Mouse (Mus musculus): ENCODE results near the gene Max. TPM values are rescaled to one million over a fixed set of nuclear protein-coding genes. Genes with fewer than 3 reads are reported as not detected.

Gene Max
- polyA plus RNA-seq, 1 experiment from 2014 or later: 13.1 TPM

DNA sequence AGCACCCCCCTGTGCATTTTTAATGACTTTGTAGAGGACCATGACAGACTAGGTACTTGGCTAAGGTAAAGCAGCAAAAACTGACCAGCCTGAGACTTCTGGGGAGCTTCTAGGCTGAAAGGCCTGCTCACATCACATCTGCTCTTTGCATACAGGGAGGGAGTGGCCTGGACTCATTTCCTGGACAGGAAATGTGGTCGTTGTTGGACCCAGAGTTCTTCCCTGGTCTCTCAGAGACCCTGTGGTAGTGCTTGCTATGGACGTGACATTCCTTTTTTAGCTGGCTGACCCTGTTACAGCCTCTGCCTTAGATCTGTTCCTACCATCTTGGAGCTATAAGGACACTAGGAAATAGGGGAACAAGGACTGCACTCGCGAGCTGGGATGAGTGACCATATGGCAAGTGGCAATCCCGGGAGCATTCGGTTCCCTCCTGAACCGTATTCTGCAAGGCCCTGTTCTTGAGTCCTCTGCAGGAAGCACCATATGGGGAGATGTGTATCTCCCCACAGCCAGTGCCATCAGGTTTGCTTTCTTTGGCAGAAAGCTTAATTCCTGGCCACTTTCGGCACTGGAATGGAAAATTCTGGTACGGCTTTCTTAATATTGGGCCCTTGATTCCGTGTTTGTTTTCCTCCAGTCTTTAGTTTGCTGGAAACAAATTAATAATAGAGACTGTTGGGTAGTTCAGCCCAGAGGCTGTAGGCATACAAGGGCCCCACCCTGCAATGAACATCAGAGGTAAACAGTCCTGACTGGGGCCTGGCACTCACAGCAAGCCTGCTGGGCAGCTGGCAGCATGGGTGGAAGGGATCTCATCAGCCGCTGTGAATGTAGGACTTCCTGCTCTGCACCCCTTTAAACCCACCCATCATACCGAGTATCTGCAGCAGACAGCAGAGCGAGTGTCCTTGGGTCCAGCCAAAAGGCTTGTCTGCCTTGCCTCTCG lies 30.0 kb downstream of the Max start:
- Histone ChIP-seq H3K4me3 (no peak overlapping the region), H3K4me1 (no peaks in the 10 kb centered on the region), H3K36me3 (peaks cover 13% of the 10 kb centered on the region), H3K4me2 (no peak overlapping the region), H3K9me3 (no peaks in the 10 kb centered on the region), H3K27me3 (no peaks in the 10 kb centered on the region), H3K27ac (peak overlapping the region; percentile 9; the same call in 1 of the 2 replicates), H3K9ac (no peak overlapping the region)
- WGBS: 77% methylated on average over 14 of the region's 14 CpGs
- ATAC-seq (ENCODE audit: borderline replicate concordance, extremely low read depth, low FRiP score, low TSS enrichment): no peak

DNA sequence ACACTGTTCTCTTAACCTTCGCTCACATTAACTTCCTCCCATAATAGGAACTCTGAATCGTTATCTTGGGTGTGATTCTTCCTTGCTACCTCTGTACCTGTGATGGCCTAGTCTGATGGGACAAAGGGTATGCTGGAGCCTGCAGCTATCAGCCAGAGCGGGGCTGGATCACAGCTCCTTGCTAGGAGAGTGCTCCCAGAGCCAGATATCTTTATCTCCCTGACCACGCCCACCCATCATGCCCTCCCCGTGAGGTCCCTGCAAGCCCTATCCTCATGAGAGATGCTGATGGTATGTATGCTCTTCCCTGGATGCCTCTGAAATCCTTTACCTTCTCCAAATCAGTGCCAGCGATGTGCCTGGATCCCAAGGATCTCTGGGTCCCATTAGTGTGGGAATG lies 31.8 kb downstream of the Max start:
- Histone ChIP-seq H3K27me3 (no peaks in the 10 kb centered on the region), H3K36me3 (0 out of 2 replicates have a peak, but pooled peaks cover 3% of the 10 kb centered on the region), H3K4me1 (no peaks in the 10 kb centered on the region), H3K9me3 (no peaks in the 10 kb centered on the region), H3K4me3 (no peak overlapping the region), H3K9ac (no peak overlapping the region), H3K27ac (no peak overlapping the region), H3K4me2 (no peak overlapping the region)
- ATAC-seq (ENCODE audit: borderline replicate concordance, extremely low read depth, low FRiP score, low TSS enrichment): no peak
- WGBS: 54% methylated on average over 6 of the region's 6 CpGs

DNA sequence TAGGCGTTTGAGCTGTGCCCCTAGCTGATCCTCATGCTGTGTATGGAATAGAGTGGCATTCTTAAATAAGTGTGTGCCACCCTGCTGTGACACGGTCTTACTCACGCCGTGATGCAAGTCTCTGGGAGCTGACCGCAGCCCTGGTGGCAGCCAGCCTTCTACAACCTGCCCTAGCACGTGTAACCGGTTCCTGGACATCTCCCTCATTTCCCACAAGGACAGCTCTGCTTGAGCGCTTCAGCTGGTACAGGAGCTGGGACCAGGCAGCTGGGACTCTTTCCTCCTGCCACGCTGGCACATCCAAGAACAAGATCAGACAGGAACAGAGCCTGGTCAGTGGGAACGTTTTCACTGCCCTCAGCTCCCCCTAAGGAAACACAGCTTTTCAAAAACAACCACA lies 34.5 kb downstream of the Max start:
- Histone ChIP-seq H3K36me3 (no peaks in the 10 kb centered on the region), H3K9me3 (no peaks in the 10 kb centered on the region), H3K27ac (no peak overlapping the region), H3K4me1 (no peaks in the 10 kb centered on the region), H3K4me3 (no peak overlapping the region), H3K4me2 (no peak overlapping the region), H3K27me3 (no peaks in the 10 kb centered on the region), H3K9ac (no peak overlapping the region)
- ATAC-seq (ENCODE audit: borderline replicate concordance, extremely low read depth, low FRiP score, low TSS enrichment): no peak
- 64% methylated on average over 10 of the region's 10 CpGs for WGBS

DNA sequence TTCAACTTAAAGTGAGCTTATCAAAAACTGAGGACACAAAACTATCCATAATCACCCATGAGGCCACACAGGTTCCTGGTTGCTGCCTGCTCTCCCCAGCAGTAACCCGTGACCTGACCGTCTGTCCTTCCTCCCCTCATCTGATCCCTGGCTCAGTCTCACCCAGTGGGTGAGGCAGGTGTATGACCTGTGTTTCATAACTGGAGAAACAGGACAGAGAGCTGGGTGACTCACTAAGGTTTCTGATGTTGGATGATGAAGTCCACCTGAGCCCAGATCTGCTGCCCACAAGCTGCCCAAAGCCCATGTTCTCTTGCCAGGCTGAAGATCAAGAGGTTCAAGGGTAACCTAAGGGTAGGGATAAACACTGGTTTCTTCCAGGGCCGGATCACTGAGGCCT lies 35.0 kb downstream of the Max start:
- H3K4me1 ChIP-seq: no peaks in the 10 kb centered on the region
- 69% methylated on average over 3 of the region's 3 CpGs for WGBS
- no peak overlapping the region for H3K27ac ChIP-seq
- H3K9ac ChIP-seq: no peak overlapping the region
- H3K9me3 ChIP-seq: no peaks in the 10 kb centered on the region
- H3K36me3 ChIP-seq: no peaks in the 10 kb centered on the region
- no peak overlapping the region for H3K4me2 ChIP-seq
- no peak overlapping the region for H3K4me3 ChIP-seq
- H3K27me3 ChIP-seq: no peaks in the 10 kb centered on the region
- ATAC-seq (ENCODE audit: borderline replicate concordance, extremely low read depth, low FRiP score, low TSS enrichment): no peak

DNA sequence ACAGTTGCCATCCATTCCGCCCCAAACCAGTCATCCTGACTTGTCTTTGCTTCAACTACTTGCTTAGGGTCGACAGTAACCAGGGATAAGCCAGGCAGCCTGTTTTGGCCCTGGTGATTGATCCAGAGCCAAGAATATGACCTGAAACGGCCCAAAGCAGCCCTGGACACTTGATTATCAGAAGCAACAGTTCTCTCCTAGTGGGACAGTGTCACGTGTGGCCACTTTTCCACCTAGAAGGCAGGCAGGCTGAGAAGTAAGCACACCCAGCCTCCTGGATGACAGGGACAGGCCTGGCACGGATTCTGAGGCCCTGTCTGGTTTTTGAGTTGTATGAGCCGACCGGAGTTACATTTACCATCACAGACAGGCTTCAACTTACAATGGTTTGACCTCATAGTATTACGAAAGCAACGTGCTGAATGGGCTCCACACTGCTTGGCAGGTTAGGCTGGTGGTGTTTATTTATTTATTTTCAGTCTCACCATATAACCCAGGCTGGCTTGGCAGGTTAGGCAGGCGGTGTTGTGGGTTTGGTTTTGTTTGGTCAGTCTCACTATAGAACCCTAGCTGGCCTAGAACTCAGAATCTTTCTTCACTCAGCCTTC lies 35.6 kb downstream of the Max start:
- Histone ChIP-seq H3K9ac (no peak overlapping the region), H3K9me3 (no peaks in the 10 kb centered on the region), H3K4me2 (no peak overlapping the region), H3K27ac (no peak overlapping the region), H3K4me3 (no peak overlapping the region), H3K27me3 (no peaks in the 10 kb centered on the region), H3K36me3 (no peaks in the 10 kb centered on the region), H3K4me1 (no peaks in the 10 kb centered on the region)
- ATAC-seq (ENCODE audit: borderline replicate concordance, extremely low read depth, low FRiP score, low TSS enrichment): no peak
- WGBS: 62% methylated on average over 10 of the region's 10 CpGs

DNA sequence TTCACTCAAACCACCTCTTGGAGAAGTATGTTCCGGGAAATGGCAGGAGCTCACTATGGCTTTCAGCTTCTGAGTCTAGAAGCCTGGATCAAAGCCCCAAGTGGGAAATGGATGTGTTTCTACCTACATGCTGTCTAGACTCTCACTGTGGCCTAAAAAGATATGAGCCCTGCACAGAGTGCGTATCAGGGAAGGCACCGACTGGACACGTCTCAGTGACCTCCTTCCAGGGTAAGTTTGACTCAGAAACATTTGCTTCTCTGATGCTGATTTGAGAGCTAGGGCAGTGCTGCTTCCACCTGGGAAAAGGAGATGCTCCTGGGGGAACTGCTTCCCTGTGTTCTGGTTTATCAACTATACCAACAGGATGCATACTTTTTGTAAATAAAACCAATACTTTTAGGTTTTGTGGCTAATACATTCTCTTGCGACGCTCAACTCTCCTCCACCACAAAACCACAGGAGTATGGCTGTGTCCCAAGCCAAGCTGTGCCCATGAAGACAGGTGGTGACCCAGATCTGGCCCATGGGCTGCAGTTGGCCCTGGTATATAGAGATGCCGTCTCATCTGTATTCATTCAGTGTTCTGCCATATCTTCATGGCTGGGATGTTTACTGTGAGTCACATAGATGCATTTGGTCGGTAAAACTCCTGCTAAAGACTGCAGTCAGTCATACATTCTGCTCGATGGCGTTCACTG lies 36.9 kb downstream of the Max start:
- H3K4me3 ChIP-seq: no peak overlapping the region
- no peaks in the 10 kb centered on the region for H3K9me3 ChIP-seq
- 0 out of 2 replicates have a peak, but pooled peaks cover 4% of the 10 kb centered on the region for H3K36me3 ChIP-seq
- no peak overlapping the region for H3K4me2 ChIP-seq
- ATAC-seq (ENCODE audit: borderline replicate concordance, extremely low read depth, low FRiP score, low TSS enrichment): no peak
- H3K27ac ChIP-seq: no peak overlapping the region
- no peak overlapping the region for H3K9ac ChIP-seq
- H3K27me3 ChIP-seq: no peaks in the 10 kb centered on the region
- no peaks in the 10 kb centered on the region for H3K4me1 ChIP-seq
- WGBS: 85% methylated on average over 10 of the region's 10 CpGs

DNA sequence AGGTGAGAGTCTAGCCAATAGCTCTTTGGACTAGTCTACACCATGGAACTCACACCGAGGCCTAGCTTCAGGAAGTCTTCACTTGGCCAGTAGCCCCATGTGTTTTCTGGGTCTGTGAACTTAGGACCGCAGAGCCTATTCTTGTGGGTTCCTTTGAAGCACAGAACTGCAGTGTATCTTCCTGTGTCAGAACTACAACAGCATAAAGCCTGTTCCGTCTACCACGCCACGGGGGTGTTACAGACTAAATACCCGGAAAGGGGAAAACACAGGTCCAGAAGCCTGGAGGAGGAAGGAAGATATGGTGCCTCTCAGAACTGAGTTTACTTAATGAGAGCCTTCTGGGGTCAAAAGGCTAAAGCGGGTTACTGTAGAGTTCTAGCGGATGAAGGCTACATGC lies 38.9 kb downstream of the Max start:
- Histone ChIP-seq H3K9me3 (no peaks in the 10 kb centered on the region), H3K27ac (no peak overlapping the region), H3K36me3 (0 out of 2 replicates have a peak, but pooled peaks cover 4% of the 10 kb centered on the region), H3K4me3 (no peak overlapping the region), H3K4me1 (no peaks in the 10 kb centered on the region), H3K4me2 (no peak overlapping the region), H3K9ac (no peak overlapping the region), H3K27me3 (no peaks in the 10 kb centered on the region)
- 77% methylated on average over 8 of the region's 8 CpGs for WGBS
- ATAC-seq (ENCODE audit: borderline replicate concordance, extremely low read depth, low FRiP score, low TSS enrichment): no peak

DNA sequence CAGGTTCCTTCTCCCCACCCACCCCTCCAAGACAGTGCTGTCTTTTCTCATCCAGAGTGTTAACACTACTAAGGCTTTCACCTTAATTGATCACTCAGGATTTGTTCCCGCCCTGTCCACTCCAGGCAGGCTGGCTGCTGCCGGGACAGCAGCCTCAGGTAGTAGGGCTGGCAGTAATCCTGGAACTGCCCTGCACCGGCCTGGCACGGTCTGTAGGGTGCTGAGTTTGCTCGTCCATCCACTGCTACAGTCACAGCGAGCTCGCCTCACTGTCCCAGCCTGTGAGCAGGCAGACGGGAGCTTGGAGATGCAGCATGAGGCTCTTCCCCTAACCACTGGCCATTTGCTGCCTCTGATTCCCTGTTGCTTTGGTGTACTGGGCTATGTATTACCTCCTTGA lies 41.0 kb downstream of the Max start:
- no peak overlapping the region for H3K27ac ChIP-seq
- WGBS: 82% methylated on average over 8 of the region's 8 CpGs
- no peak overlapping the region for H3K4me2 ChIP-seq
- 0 out of 2 replicates have a peak, but pooled peaks cover 4% of the 10 kb centered on the region for H3K36me3 ChIP-seq
- H3K4me3 ChIP-seq: no peak overlapping the region
- no peak for ATAC-seq (ENCODE audit: borderline replicate concordance, extremely low read depth, low FRiP score, low TSS enrichment)
- no peaks in the 10 kb centered on the region for H3K27me3 ChIP-seq
- no peak overlapping the region for H3K9ac ChIP-seq
- H3K4me1 ChIP-seq: no peaks in the 10 kb centered on the region
- no peaks in the 10 kb centered on the region for H3K9me3 ChIP-seq

DNA sequence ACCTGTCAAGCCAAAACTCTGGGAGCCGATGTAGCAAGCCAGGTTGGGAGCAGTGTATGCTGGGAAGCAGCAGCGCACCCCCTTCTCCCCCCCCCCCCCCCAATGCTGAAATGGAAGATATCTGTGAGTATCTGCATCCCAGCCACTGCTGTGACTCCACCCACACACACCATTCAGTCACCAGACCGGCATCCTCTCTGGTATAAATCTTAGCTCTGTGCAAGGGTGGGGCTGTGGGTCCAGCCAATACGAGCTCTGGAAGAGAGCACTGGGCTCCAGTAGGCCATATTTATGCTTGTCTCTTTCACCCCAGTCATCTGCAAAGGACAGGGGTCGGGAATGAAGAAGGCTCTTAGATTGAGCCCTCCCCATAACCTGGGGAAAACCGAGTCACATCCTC lies 41.6 kb downstream of the Max start:
- Histone ChIP-seq H3K9me3 (no peaks in the 10 kb centered on the region), H3K27me3 (no peaks in the 10 kb centered on the region), H3K36me3 (0 out of 2 replicates have a peak, but pooled peaks cover 4% of the 10 kb centered on the region), H3K4me2 (no peak overlapping the region), H3K27ac (no peak overlapping the region), H3K4me1 (no peaks in the 10 kb centered on the region), H3K4me3 (no peak overlapping the region), H3K9ac (no peak overlapping the region)
- no peak for ATAC-seq (ENCODE audit: borderline replicate concordance, extremely low read depth, low FRiP score, low TSS enrichment)
- WGBS: 68% methylated on average over 6 of the region's 6 CpGs

DNA sequence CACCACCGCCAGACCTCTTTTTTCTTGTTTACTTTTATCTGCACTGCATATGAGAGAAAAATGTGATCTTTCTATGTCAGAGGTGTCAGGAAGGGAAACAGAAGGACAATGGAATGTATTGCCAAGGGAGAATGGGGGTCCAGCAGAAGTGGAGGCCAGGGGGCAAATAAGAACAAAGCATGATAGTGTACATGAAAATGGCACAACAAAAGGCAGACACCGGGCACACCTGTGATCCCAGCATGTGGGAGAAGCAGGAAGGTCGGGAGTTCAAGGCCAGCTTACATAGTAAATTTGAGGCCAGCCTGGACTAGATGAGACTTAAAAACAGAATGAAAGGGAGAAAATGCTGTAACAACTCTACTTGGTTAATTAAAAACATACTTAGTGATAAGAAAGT lies 43.1 kb downstream of the Max start:
- Histone ChIP-seq H3K27ac (no peak overlapping the region), H3K4me2 (no peak overlapping the region), H3K36me3 (0 out of 2 replicates have a peak, but pooled peaks cover 4% of the 10 kb centered on the region), H3K9ac (no peak overlapping the region), H3K4me1 (no peaks in the 10 kb centered on the region), H3K27me3 (no peaks in the 10 kb centered on the region), H3K9me3 (no peaks in the 10 kb centered on the region), H3K4me3 (no peak overlapping the region)
- no peak for ATAC-seq (ENCODE audit: borderline replicate concordance, extremely low read depth, low FRiP score, low TSS enrichment)
- WGBS: 54% methylated on average over 3 of the region's 3 CpGs

DNA sequence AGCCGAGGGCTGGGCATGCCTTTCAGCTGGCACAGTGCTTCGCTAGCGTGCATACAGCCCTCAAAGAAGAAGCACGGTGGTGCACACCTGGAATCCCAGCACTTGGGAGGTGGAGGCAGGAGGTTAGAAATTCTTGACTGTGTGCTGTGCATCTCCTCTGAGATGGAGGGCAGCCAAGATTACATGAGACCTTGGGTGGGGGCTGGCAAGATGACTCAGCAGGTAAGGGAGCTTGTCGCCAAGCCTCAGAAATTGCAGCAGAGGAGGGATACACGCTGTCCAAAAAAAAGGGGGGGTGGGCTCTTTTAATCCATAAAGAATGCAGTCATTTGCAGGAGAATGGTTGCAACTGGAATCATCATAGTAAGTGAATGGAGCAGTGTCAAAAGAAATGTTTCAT lies 43.9 kb downstream of the Max start:
- Histone ChIP-seq H3K4me2 (no peak overlapping the region), H3K9ac (no peak overlapping the region), H3K9me3 (no peaks in the 10 kb centered on the region), H3K27ac (no peak overlapping the region), H3K36me3 (0 out of 2 replicates have a peak, but pooled peaks cover 4% of the 10 kb centered on the region), H3K4me1 (no peaks in the 10 kb centered on the region), H3K27me3 (no peaks in the 10 kb centered on the region), H3K4me3 (no peak overlapping the region)
- ATAC-seq (ENCODE audit: borderline replicate concordance, extremely low read depth, low FRiP score, low TSS enrichment): no peak
- 83% methylated on average over 6 of the region's 6 CpGs for WGBS

DNA sequence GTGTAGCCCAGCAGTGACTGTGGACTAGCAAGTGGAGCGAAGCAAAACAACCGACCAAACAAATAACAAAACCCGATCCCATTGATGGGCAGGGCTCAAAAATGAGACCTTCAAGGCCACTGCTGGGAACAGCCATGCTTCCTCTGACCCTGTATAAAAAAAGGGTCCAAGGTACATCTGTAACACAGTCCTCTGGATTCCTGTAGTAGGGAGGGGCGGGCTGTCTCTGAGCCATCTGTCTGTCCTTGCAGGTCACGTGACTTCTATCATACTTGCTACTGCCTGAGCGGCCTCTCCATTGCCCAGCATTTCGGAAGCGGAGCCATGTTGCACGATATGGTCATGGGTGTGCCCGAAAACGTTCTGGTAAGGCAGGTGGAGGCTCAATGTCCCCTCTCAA lies 45.8 kb downstream of the Max start:
- 0 out of 2 replicates have a peak, but pooled peaks cover 8% of the 10 kb centered on the region for H3K36me3 ChIP-seq
- H3K27me3 ChIP-seq: no peaks in the 10 kb centered on the region
- no peak for ATAC-seq (ENCODE audit: borderline replicate concordance, extremely low read depth, low FRiP score, low TSS enrichment)
- no peaks in the 10 kb centered on the region for H3K9me3 ChIP-seq
- no peak overlapping the region for H3K4me3 ChIP-seq
- H3K4me1 ChIP-seq: no peaks in the 10 kb centered on the region
- 94% methylated on average over 11 of the region's 11 CpGs for WGBS
- no peak overlapping the region for H3K27ac ChIP-seq
- H3K9ac ChIP-seq: no peak overlapping the region
- H3K4me2 ChIP-seq: no peak overlapping the region
